Mouse (Mus musculus): ENCODE measurements around the gene Zmiz1. TPM values are rescaled to one million over a fixed set of nuclear protein-coding genes. Genes with fewer than 3 reads are reported as not detected.

The Zmiz1 gene
- polyA plus RNA-seq, 1 experiment: 34.5 TPM

- Histone ChIP-seq H3K4me2 (ENCODE audit: low read depth) (no peak overlapping the region), H3K4me3 (no peak overlapping the region), H3ac (ENCODE audit: control insufficient read depth, insufficient read length) (no peak overlapping the region), H3K79me2 (ENCODE audit: control insufficient read depth, insufficient read depth) (peaks cover 31% of the 10 kb centered on the region), H3K36me3 (ENCODE audit: control insufficient read depth, insufficient read depth) (peaks cover 11% of the 10 kb centered on the region), H3K27me3 (ENCODE audit: control insufficient read depth, insufficient read depth, insufficient read length) (no peaks in the 10 kb centered on the region)
- TF ChIP-seq MYOD1 (IDR thresholded peaks at IDR 0.05; ENCODE audit: control insufficient read depth in 1 of 3, insufficient read length in 2 of 3, low read depth in 2 of 3) (no peak), REST (IDR thresholded peaks at IDR 0.05; ENCODE audit: insufficient read depth, insufficient read length) (no peak), TCF3 (IDR thresholded peaks at IDR 0.05; ENCODE audit: insufficient read length, low read depth) (no peak), MAX (IDR thresholded peaks at IDR 0.05; ENCODE audit: low read depth) (no peak), CEBPB (IDR thresholded peaks at IDR 0.05; ENCODE audit: insufficient read depth, poor library complexity, severe bottlenecking) (no peak), SRF (IDR thresholded peaks at IDR 0.05; ENCODE audit: control insufficient read depth, insufficient read length, low read depth) (no peak), USF1 (IDR thresholded peaks at IDR 0.05; ENCODE audit: low read depth) (no peak), POLR2AphosphoS2 (IDR thresholded peaks at IDR 0.05; ENCODE audit: insufficient read length, low read depth) (no peak)
Measured at GRCm38 (mm10) chr14:25560841-25561240, 101.9 kb downstream of the Zmiz1 start.

- Histone ChIP-seq H3K36me3 (ENCODE audit: control insufficient read depth, insufficient read depth) (peaks cover 11% of the 10 kb centered on the region), H3K4me3 (no peak overlapping the region), H3ac (ENCODE audit: control insufficient read depth, insufficient read length) (no peak overlapping the region), H3K4me2 (ENCODE audit: low read depth) (no peak overlapping the region), H3K27me3 (ENCODE audit: control insufficient read depth, insufficient read depth, insufficient read length) (no peaks in the 10 kb centered on the region), H3K79me2 (ENCODE audit: control insufficient read depth, insufficient read depth) (peaks cover 37% of the 10 kb centered on the region)
- TF ChIP-seq POLR2AphosphoS2 (IDR thresholded peaks at IDR 0.05; ENCODE audit: insufficient read length, low read depth) (no peak), E2F4 (IDR thresholded peaks at IDR 0.05; ENCODE audit: insufficient read depth) (no peak), TCF12 (IDR thresholded peaks at IDR 0.05; ENCODE audit: insufficient read depth, poor library complexity, severe bottlenecking) (no peak)
Measured at GRCm38 (mm10) chr14:25561716-25562115, 102.7 kb downstream of the Zmiz1 start.

GRCm38 (mm10) chr14:25562447-25562846 lies 103.5 kb downstream of the Zmiz1 start:
- peaks cover 11% of the 10 kb centered on the region for H3K36me3 ChIP-seq (ENCODE audit: control insufficient read depth, insufficient read depth)
- H3ac ChIP-seq (ENCODE audit: control insufficient read depth, insufficient read length): no peak overlapping the region
- no peak overlapping the region for H3K4me3 ChIP-seq
- no peak for TF ChIP-seq POLR2A (IDR thresholded peaks at IDR 0.05; ENCODE audit: insufficient read length, low read depth)
- no peaks in the 10 kb centered on the region for H3K27me3 ChIP-seq (ENCODE audit: control insufficient read depth, insufficient read depth, insufficient read length)
- H3K79me2 ChIP-seq (ENCODE audit: control insufficient read depth, insufficient read depth): peaks cover 43% of the 10 kb centered on the region
- no peak overlapping the region for H3K4me2 ChIP-seq (ENCODE audit: low read depth)

- Histone ChIP-seq H3ac (ENCODE audit: control insufficient read depth, insufficient read length) (no peak overlapping the region), H3K36me3 (ENCODE audit: control insufficient read depth, insufficient read depth) (peaks cover 11% of the 10 kb centered on the region), H3K4me3 (no peak overlapping the region), H3K27me3 (ENCODE audit: control insufficient read depth, insufficient read depth, insufficient read length) (no peaks in the 10 kb centered on the region), H3K4me2 (ENCODE audit: low read depth) (no peak overlapping the region), H3K79me2 (ENCODE audit: control insufficient read depth, insufficient read depth) (peaks cover 46% of the 10 kb centered on the region)
- TF ChIP-seq USF1 (IDR thresholded peaks at IDR 0.05; ENCODE audit: low read depth): no peak
- no peak for TF ChIP-seq REST (IDR thresholded peaks at IDR 0.05; ENCODE audit: insufficient read depth, insufficient read length)
- TF ChIP-seq MYOG (IDR thresholded peaks at IDR 0.05; ENCODE audit: control insufficient read depth in 1 of 3, insufficient read depth in 1 of 3, insufficient read length in 2 of 3, low read depth in 2 of 3): peak in 2 of 3 experiments; percentile 46 to 79
- peak in 2 of 3 experiments; percentile 28 to 82 for TF ChIP-seq MYOD1 (IDR thresholded peaks at IDR 0.05; ENCODE audit: control insufficient read depth in 1 of 3, insufficient read length in 2 of 3, low read depth in 2 of 3)
Measured at GRCm38 (mm10) chr14:25562909-25563308, 103.9 kb downstream of the Zmiz1 start.

GRCm38 (mm10) chr14:25564577-25564976 lies 105.6 kb downstream of the Zmiz1 start:
- Histone ChIP-seq H3K36me3 (ENCODE audit: control insufficient read depth, insufficient read depth) (peaks cover 11% of the 10 kb centered on the region), H3ac (ENCODE audit: control insufficient read depth, insufficient read length) (no peak overlapping the region), H3K4me3 (no peak overlapping the region), H3K27me3 (ENCODE audit: control insufficient read depth, insufficient read depth, insufficient read length) (no peaks in the 10 kb centered on the region), H3K79me2 (ENCODE audit: control insufficient read depth, insufficient read depth) (peaks cover 54% of the 10 kb centered on the region), H3K4me2 (ENCODE audit: low read depth) (no peak overlapping the region)
- TF ChIP-seq POLR2A (IDR thresholded peaks at IDR 0.05; ENCODE audit: insufficient read length, low read depth): no peak
- TF ChIP-seq MAX (IDR thresholded peaks at IDR 0.05; ENCODE audit: low read depth): no peak
- TF ChIP-seq CEBPB (IDR thresholded peaks at IDR 0.05; ENCODE audit: insufficient read depth, poor library complexity, severe bottlenecking): no peak
- TF ChIP-seq REST (IDR thresholded peaks at IDR 0.05; ENCODE audit: insufficient read depth, insufficient read length): no peak
- no peak for TF ChIP-seq E2F4 (IDR thresholded peaks at IDR 0.05; ENCODE audit: insufficient read depth)
- TF ChIP-seq SRF (IDR thresholded peaks at IDR 0.05; ENCODE audit: control insufficient read depth, insufficient read length, low read depth): no peak
- no peak for TF ChIP-seq MYOD1 (IDR thresholded peaks at IDR 0.05; ENCODE audit: control insufficient read depth in 1 of 3, insufficient read length in 2 of 3, low read depth in 2 of 3)
- no peak for TF ChIP-seq TCF12 (IDR thresholded peaks at IDR 0.05; ENCODE audit: insufficient read depth, poor library complexity, severe bottlenecking)
- TF ChIP-seq TCF3 (IDR thresholded peaks at IDR 0.05; ENCODE audit: insufficient read length, low read depth): no peak
- TF ChIP-seq USF1 (IDR thresholded peaks at IDR 0.05; ENCODE audit: low read depth): no peak
- TF ChIP-seq MYOG (IDR thresholded peaks at IDR 0.05; ENCODE audit: control insufficient read depth in 1 of 3, insufficient read depth in 1 of 3, insufficient read length in 2 of 3, low read depth in 2 of 3): no peak
